Mouse (Mus musculus) ES-E14 (cell line): ENCODE measurements around the gene Lrrc23. TPM values are rescaled to one million over a fixed set of nuclear protein-coding genes. Genes with fewer than 3 reads are reported as not detected.
A peak's percentile ranks its signal among the peaks of the same experiment; 100 is the strongest.

Experiments
- DNase-seq: peaks from one replicate; pipeline ENCODE4 v3.0.0-alpha.2; 2013; ENCODE audit warnings: low read depth, low spot score
- H3K27ac ChIP-seq: 2 replicates; pipeline ENCODE4 v1.5.1; 2012; ENCODE audit warnings: low read depth, mild to moderate bottlenecking, low read length, moderate library complexity, mixed read lengths; ENCODE audit not compliant: poor library complexity, insufficient read depth, severe bottlenecking
- H3K36me3 ChIP-seq: 2 replicates; pipeline ENCODE4 v1.6.1; 2012; ENCODE audit warnings: mild to moderate bottlenecking, low read length, moderate library complexity, mixed read lengths; ENCODE audit not compliant: control insufficient read depth, poor library complexity, insufficient read depth, severe bottlenecking
- H3K4me1 ChIP-seq, 2 experiments: fragments of 150-350 bp in 1 of 2; sonication (generic) in 1 of 2; 2 replicates each; pipeline ENCODE4 v1.6.1; 2012; ENCODE audit warnings: low read length in 2 of 2, mild to moderate bottlenecking in 1 of 2, mixed read lengths in 1 of 2; ENCODE audit not compliant: control insufficient read depth in 2 of 2, insufficient read depth in 2 of 2, poor library complexity in 1 of 2
- H3K4me3 ChIP-seq, 2 experiments: fragments of 150-350 bp in 1 of 2; sonication (generic) in 1 of 2; 2 replicates each; pipeline ENCODE4 v1.5.1; 2012; ENCODE audit warnings: low read length in 2 of 2, low read depth in 1 of 2, mild to moderate bottlenecking in 1 of 2, mixed read lengths in 1 of 2; ENCODE audit not compliant: insufficient read depth in 1 of 2, poor library complexity in 1 of 2, severe bottlenecking in 1 of 2
- H3K9ac ChIP-seq: 2 replicates; pipeline ENCODE4 v1.6.1; 2012; ENCODE audit warnings: low read depth, mild to moderate bottlenecking, low read length, mixed read lengths; ENCODE audit not compliant: poor library complexity, insufficient read depth, severe bottlenecking
- H3K9me3 ChIP-seq: fragments of 150-350 bp; sonication (generic); 2 replicates; pipeline ENCODE4 v1.6.1; 2012; ENCODE audit warnings: low read depth, mild to moderate bottlenecking, low read length; ENCODE audit not compliant: control insufficient read depth, insufficient read depth
- CHD2 ChIP-seq: IDR thresholded peaks from 2 replicates; pipeline ENCODE4 v1.6.1; 2014; ENCODE audit warnings: mild to moderate bottlenecking, low read depth, low read length, inconsistent platforms
- HCFC1 ChIP-seq: IDR thresholded peaks from 2 replicates; pipeline ENCODE4 v1.6.1; 2012; ENCODE audit warnings: low read length, inconsistent platforms, borderline replicate concordance; ENCODE audit not compliant: insufficient read depth
- MAFK ChIP-seq: IDR thresholded peaks from 2 replicates; pipeline ENCODE4 v1.6.1; 2014; ENCODE audit warnings: mild to moderate bottlenecking, low read depth, low read length, inconsistent platforms; ENCODE audit not compliant: insufficient read depth
- ZC3H11A ChIP-seq: IDR thresholded peaks from 2 replicates; pipeline ENCODE4 v1.6.1; 2012; ENCODE audit warnings: low read depth, mild to moderate bottlenecking, inconsistent platforms, low read length, borderline replicate concordance
- ZNF384 ChIP-seq: IDR thresholded peaks from 2 replicates; pipeline ENCODE4 v1.6.1; 2012; ENCODE audit warnings: low read depth, low read length, inconsistent platforms
- in situ Hi-C, 2 experiments: fragments of 600-800 bp; cut with MboI; formaldehyde crosslinking; loops; one replicate each; pipeline ENCODE4 v1.15.1; 2025; ENCODE audit warnings: low sequenced_read_pairs in 2 of 2, inconsistent platforms in 1 of 2; ENCODE audit not compliant: unreplicated experiment in 2 of 2
- total RNA-seq: library from RNA; depleted of rRNA; stranded (reverse); fragments of 300-350 nt; gene quantifications from 2 replicates; pipeline ENCODE4 v1.2.3, GENCODE M21; 2012

Gene Lrrc23
- total RNA-seq, 1 experiment = not detected

DNA sequence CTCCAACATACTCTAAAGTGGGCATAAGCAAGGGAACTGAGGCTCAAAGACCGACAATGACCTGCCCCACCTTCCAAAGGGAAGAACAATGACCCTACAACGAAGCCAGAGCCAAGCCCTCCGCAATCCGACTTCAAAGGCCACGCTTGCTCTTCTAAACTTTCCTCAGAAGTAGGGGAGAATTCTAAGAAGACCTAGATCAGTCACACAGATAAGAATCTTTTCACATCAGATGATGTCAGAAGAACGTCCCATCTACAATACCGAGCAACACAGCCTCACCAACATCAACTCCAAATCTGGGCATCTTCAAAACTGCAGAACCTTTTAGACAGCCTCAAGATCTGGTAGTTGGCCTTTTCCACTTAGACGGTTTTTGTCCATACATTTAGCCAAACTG lies 29.1 kb downstream of the Lrrc23 start:
- TF ChIP-seq MAFK (no peak), HCFC1 (no peak)
- Histone ChIP-seq H3K4me1 (peaks cover 6 to 18% of the 10 kb centered on the region in 2 experiments; a peak in 3 of 4 replicates), H3K4me3 (no peak overlapping the region), H3K9ac (no peak overlapping the region), H3K36me3 (peaks cover 5% of the 10 kb centered on the region; the same call in 1 of the 2 replicates), H3K9me3 (no peaks in the 10 kb centered on the region), H3K27ac (no peak overlapping the region)
- no peak for DNase-seq
- in situ Hi-C loops = no loop called here

DNA sequence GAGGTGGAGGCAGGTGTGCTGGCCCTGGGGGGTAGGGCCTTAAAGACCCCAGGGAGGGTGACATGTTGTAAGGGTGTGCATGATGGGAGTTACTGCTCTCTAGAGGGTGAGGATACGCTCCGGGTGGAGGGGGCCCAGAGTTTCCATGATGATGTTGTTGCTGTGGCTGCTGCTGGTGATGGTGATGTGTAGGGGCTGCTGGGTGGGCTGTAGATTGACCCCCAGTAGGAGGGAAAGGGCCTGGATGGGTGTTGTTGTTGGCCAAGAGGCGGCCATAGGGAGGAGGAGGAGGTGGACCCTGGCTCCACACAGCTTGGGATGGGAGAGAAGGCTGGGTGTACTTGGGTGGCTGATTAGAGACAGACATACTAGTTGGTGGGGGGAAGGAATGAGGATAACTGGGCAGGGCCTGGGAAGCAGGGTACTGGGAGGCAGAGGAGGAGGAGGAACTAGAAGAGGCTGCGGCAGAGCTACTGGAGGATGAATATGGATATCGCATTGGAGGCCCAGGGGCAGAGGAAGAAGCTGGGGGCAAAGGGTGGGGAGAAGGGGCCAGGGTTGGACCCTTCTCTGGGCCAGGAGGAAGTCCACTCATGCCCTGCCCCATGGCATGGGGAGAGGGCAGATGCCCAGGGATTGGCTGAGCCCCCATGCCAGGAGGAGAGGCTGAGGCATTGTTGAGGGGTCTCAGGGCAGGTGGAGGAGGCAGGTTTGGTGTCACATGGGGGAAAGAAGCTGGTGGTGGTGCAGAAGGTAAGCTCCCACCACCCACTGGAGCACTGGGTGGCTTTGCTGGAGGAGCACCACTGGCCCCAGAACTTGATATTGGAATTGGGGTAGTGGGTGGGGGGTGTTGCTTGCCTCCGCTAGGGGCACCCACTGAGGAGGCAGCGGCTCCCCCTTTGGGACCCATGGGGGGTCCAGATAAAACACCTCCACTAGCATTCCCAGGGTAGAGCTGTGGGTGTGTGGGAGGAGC lies 32.6 kb downstream of the Lrrc23 start:
- Histone ChIP-seq H3K9ac (0 out of 2 replicates have a peak overlapping the region, but pooled peaks have one; percentile 87), H3K9me3 (no peaks in the 10 kb centered on the region), H3K4me1 (peaks cover 0 to 18% of the 10 kb centered on the region in 2 experiments; a peak in 1 of 4 replicates), H3K4me3 (peak overlapping the region; percentile 72 to 76; a peak in 2 of 4 replicates), H3K36me3 (peaks cover 13% of the 10 kb centered on the region; the same call in 1 of the 2 replicates), H3K27ac (no peak overlapping the region)
- in situ Hi-C loops = no loop called here
- TF ChIP-seq CHD2 = no peak
- TF ChIP-seq MAFK = no peak
- TF ChIP-seq ZNF384 = no peak
- TF ChIP-seq ZC3H11A = no peak
- TF ChIP-seq HCFC1 = no peak
- DNase-seq = no peak

DNA sequence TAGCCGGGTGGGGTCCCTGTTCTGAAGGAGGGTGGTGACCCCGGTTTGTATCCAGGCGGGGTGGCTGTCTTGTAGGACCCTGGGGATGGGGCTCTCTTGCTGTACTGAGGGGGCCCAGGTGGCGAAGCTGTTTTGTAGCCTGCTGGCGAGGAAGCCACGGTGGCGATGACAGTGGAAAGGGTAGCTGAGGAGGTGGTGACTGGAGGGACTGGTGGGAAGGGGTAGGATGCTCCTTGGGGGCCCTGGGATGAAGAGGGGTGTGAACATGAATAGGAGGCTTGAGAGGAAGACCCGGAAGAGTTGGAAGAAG lies 33.3 kb downstream of the Lrrc23 start:
- Histone ChIP-seq H3K9me3 (no peaks in the 10 kb centered on the region), H3K36me3 (peaks cover 13% of the 10 kb centered on the region; the same call in 1 of the 2 replicates), H3K27ac (no peak overlapping the region), H3K4me1 (peaks cover 0 to 18% of the 10 kb centered on the region in 2 experiments; a peak in 1 of 4 replicates), H3K4me3 (peak overlapping the region; percentile 72 to 76), H3K9ac (peak overlapping the region; percentile 87)
- in situ Hi-C loops = no loop called here
- TF ChIP-seq CHD2 = no peak
- TF ChIP-seq MAFK = no peak
- TF ChIP-seq ZNF384 = no peak
- TF ChIP-seq ZC3H11A = no peak
- TF ChIP-seq HCFC1 = no peak
- no peak for DNase-seq

DNA sequence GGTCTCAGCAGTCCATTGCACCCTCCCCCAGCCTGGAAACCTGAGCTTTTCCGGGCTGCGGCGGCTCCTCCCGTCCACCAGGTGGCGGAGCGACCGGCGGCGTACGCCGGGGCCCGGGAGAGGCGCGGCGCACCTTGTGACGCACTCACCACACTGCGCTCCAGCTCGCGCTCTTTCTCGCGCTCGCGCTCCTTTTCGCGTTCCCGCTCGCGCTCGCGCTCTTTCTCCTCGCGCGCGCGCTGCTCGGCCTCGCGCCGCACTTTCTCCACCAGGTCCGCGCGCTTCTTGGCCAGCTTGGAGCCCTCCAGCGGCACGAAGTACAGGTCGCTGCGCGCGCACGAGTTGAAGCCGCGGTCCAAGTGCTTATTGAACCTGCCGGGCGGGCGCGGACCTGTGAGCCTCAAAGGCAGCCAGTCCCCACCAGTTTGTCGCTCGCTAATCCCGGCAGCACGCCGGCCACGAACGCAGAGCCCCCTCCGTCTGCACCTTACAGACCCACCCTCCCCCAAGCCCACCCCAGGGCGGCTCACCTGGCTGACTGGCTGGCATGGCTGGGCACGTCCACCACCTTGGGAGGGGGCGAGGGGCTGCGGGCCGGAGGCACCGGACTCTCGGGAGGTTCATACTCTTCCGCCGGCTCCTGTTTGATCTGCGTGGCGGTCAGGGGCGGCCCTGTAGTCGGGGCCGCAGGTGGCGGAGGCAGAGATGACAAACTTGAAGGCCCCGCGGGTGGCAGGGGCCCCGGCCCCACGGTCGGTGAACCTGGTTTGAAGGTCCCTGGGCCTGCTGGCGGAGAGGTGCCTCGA lies 33.8 kb downstream of the Lrrc23 start:
- Histone ChIP-seq H3K36me3 (peaks cover 13% of the 10 kb centered on the region; the same call in 1 of the 2 replicates), H3K9ac (peak overlapping the region; percentile 87), H3K4me1 (peaks cover 0 to 18% of the 10 kb centered on the region in 2 experiments; a peak in 1 of 4 replicates), H3K9me3 (no peaks in the 10 kb centered on the region), H3K27ac (peak overlapping the region; percentile 61), H3K4me3 (peak overlapping the region; percentile 72 to 76)
- in situ Hi-C loops = no loop called here
- peak; percentile 90 for DNase-seq
- TF ChIP-seq MAFK (no peak), ZNF384 (no peak), HCFC1 (peak; percentile 79), ZC3H11A (no peak), CHD2 (peak; percentile 89)
